Mouse (Mus musculus) forebrain, embryonic 13.5 days (tissue): ENCODE results near the gene Arl14ep. TPM values are rescaled to one million over a fixed set of nuclear protein-coding genes. Genes with fewer than 3 reads are reported as not detected.
A peak's percentile ranks its signal among the peaks of the same experiment; 100 is the strongest.

Experiments used
- ATAC-seq: fragments of 200-750 bp; cut with Nextera tagmentation; 2 replicates; pipeline ENCODE4 v1.8.0; 2017
- H3K27ac ChIP-seq: fragments of 300-500 bp; sonication (generic); 2 replicates; pipeline ENCODE4 v1.5.1; 2015; ENCODE audit warnings: inconsistent platforms, mild to moderate bottlenecking, moderate library complexity
- H3K27me3 ChIP-seq: fragments of 300-500 bp; sonication (generic); 2 replicates; pipeline ENCODE4 v1.6.1; 2015; ENCODE audit warnings: mild to moderate bottlenecking, inconsistent platforms
- H3K36me3 ChIP-seq: fragments of 300-500 bp; sonication (generic); 2 replicates; pipeline ENCODE4 v1.6.1; 2015; ENCODE audit warnings: mild to moderate bottlenecking, inconsistent platforms; ENCODE audit not compliant: poor library complexity, severe bottlenecking
- H3K4me1 ChIP-seq: fragments of 300-500 bp; sonication (generic); 2 replicates; pipeline ENCODE4 v1.6.1; 2015; ENCODE audit warnings: inconsistent platforms
- H3K4me2 ChIP-seq: fragments of 300-500 bp; sonication (generic); 2 replicates; pipeline ENCODE4 v1.6.1; 2015; ENCODE audit warnings: inconsistent platforms, mild to moderate bottlenecking, moderate library complexity
- H3K4me3 ChIP-seq: fragments of 300-500 bp; sonication (generic); 2 replicates; pipeline ENCODE4 v1.5.1; 2015; ENCODE audit warnings: mild to moderate bottlenecking, inconsistent platforms
- H3K9ac ChIP-seq: fragments of 300-500 bp; sonication (generic); 2 replicates; pipeline ENCODE4 v1.6.1; 2015; ENCODE audit warnings: mild to moderate bottlenecking, inconsistent platforms
- H3K9me3 ChIP-seq: fragments of 300-500 bp; sonication (generic); replicated peaks from 2 replicates; pipeline ENCODE4 v1.6.1; 2016; ENCODE audit warnings: inconsistent platforms
- WGBS: fragments of 180-500 bp; shearing (Covaris S2); methylation state at CpG from one replicate; pipeline ENCODE4 v1.1.7; 2015; 5-methylcytosine and 5-hydroxymethylcytosine counted together
- polyA plus RNA-seq: library from polyadenylated mRNA; unstranded; fragments of >200 nt; fragmentation: Nextera tagmentation; extraction: Ambion mirVana; gene quantifications from 2 replicates; pipeline ENCODE4 v1.2.1, GENCODE M21; 2015

The Arl14ep gene
- polyA plus RNA-seq, 1 experiment from 2014 or later, result 40.2 TPM

- H3K9ac ChIP-seq, result no peak overlapping the region
- no peak overlapping the region for H3K4me2 ChIP-seq
- WGBS, result 55% methylated on average over 1 of the region's 1 CpGs
- H3K9me3 ChIP-seq, result no peaks in the 10 kb centered on the region
- ATAC-seq, result peak; percentile 43; the same call in 1 of the 2 replicates
- H3K27ac ChIP-seq, result no peak overlapping the region
- no peaks in the 10 kb centered on the region for H3K36me3 ChIP-seq
- H3K27me3 ChIP-seq, result no peaks in the 10 kb centered on the region
- H3K4me1 ChIP-seq, result peaks cover 8% of the 10 kb centered on the region; the same call in 1 of the 2 replicates
- H3K4me3 ChIP-seq, result no peak overlapping the region
These were observed 31.8 kb downstream of the Arl14ep start for GRCm38 (mm10) chr2:106942451-106942850.

- Histone ChIP-seq H3K4me2 (no peak overlapping the region), H3K4me3 (no peak overlapping the region), H3K27ac (no peak overlapping the region), H3K9me3 (no peaks in the 10 kb centered on the region), H3K27me3 (no peaks in the 10 kb centered on the region), H3K4me1 (peaks cover 6% of the 10 kb centered on the region; the same call in 1 of the 2 replicates), H3K9ac (no peak overlapping the region), H3K36me3 (no peaks in the 10 kb centered on the region)
- WGBS, result 92% methylated on average over 2 of the region's 2 CpGs
- no peak for ATAC-seq
These were observed 38.5 kb downstream of the Arl14ep start for GRCm38 (mm10) chr2:106935681-106936080.

GRCm38 (mm10) chr2:106929906-106930305, 44.3 kb downstream of the Arl14ep start:
- Histone ChIP-seq H3K27ac (no peak overlapping the region), H3K9me3 (no peaks in the 10 kb centered on the region), H3K36me3 (no peaks in the 10 kb centered on the region), H3K4me1 (peaks cover 6% of the 10 kb centered on the region; the same call in 1 of the 2 replicates), H3K4me2 (no peak overlapping the region), H3K4me3 (no peak overlapping the region), H3K27me3 (no peaks in the 10 kb centered on the region), H3K9ac (no peak overlapping the region)
- no peak for ATAC-seq
- WGBS, result 67% methylated on average over 3 of the region's 3 CpGs

Other genes starting within 250 kb of the Arl14ep start
- gene Fshb, start 85.2 kb upstream of the Arl14ep start, polyA plus RNA-seq, result not detected in 2 replicates